Mouse (Mus musculus) urinary bladder, adult 18-20 months (tissue): ENCODE results near the gene Nrap.
A peak's percentile ranks its signal among the peaks of the same experiment; 100 is the strongest.
"Not testable (repeated sequence)": the region's sequence is repeated elsewhere in the genome, so short reads cannot be mapped to it uniquely, and the experiment has no call there.

Experiments
- DNase-seq, 2 experiments: peaks; one replicate each; pipeline ENCODE4 v3.0.0; 2022; ENCODE audit warnings: low spot score in 2 of 2, mixed read lengths in 2 of 2

Gene Nrap

DNA sequence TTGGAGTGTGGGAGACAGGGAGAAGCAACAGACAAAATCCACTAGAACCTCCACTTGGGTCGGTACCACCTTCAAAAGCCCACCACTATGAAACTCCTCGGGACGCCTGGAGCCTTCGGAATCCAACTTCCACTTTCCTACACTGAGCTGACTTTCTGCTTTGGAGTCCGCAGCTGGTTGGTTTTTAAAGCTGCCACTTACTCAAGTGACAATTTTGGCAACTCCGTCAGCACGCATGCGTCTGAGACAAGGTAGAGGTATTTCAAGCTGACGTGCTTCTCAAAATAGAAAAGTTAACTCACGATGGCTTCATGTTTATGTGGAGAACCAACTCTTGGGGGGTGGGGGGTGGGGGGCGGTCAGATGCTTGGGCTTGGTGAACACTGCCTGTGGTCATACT, at the start of gene Nrap:
TSS of gene Nrap (minus strand) at position 159 of the 400 bp plus-strand sequence.
- no peak for DNase-seq

- no peak for DNase-seq
Observed at GRCm38 (mm10) chr19:56439072-56439434, 49.2 kb upstream of the Nrap start.

DNA sequence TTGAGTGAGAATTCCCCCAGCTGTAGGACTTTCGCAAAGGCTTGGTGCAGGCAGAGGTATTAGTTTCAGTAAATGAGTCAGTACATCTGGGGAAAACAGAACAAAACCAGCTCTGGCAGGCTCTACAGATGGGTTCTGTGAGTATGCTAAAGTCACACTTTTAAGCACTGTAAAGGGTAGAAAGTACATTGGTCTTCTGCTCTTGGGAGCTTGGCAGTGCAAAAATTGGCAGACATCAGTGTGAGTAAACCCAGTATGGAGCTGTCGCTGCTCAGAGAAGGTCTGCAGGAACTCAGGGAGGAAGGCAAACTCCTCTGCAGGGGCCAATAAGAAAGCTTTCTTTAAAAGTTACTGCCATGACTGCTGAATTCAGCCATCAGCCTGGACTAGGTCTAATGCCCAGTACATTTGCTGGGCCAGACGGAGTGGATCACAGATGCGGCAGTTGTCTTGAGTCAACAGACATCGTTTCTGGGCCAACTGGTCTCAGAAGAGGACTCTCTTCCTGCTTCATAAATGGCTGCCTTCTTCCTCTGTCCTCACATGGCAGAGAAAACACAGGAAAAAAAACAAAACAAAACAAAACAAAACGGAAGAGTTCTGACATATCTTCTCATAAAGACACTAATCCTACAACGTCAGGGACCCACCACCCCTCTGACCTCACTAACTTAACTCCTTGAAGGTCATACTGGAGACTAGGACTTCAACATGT, 48.7 kb upstream of the Nrap start:
- DNase-seq, result no peak

GRCm38 (mm10) chr19:56436380-56436779, 46.5 kb upstream of the Nrap start:
- DNase-seq, result no peak

DNA sequence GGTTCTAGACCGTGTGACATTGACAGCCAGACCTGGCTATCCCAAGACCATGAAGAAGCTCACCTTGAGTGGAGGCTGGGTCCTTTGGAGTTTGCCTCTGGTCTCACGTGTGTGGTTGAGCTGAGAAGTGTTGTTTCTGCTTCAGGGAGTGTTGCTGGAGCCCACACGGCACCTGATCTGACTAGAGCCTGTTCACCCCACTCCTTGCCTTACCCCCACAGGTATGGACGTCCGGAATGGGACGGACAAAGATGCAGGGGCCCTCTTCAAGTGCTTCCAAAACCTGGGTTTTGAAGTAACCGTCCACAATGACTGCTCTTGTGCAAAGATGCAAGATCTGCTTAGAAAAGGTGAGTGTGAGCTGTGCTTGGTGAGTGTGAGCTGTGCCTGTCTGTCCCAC, 43.7 kb upstream of the Nrap start:
- DNase-seq, result no peak

- no peak for DNase-seq
Observed at GRCm38 (mm10) chr19:56432706-56433105, 42.9 kb upstream of the Nrap start.

- DNase-seq, result no peak
Observed at GRCm38 (mm10) chr19:56430369-56430768, 40.5 kb upstream of the Nrap start.

- no peak for DNase-seq
Observed at GRCm38 (mm10) chr19:56425492-56425891, 35.7 kb upstream of the Nrap start.

- no peak for DNase-seq
Observed at GRCm38 (mm10) chr19:56424606-56425395, 35.0 kb upstream of the Nrap start.

DNA sequence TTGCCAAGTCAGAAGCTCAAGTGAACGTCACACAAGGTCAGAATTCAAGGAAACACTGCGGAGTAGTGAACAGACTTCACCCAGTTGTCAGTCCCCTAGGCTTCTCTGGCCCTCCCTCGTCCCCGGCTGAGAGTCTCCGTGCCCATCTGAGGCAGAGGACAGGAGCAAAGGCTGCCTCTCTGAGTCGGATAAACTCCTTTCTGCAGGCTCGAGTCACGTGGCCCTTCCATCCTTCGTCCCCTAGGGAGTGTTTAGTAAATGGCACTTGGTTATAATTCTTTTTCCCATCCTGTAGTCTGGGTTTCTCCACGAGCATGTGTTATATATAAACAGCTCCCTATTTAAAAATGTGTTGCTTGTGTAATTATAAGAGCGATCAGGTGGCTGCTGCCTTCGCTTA, 33.5 kb upstream of the Nrap start:
- DNase-seq, result no peak

DNA sequence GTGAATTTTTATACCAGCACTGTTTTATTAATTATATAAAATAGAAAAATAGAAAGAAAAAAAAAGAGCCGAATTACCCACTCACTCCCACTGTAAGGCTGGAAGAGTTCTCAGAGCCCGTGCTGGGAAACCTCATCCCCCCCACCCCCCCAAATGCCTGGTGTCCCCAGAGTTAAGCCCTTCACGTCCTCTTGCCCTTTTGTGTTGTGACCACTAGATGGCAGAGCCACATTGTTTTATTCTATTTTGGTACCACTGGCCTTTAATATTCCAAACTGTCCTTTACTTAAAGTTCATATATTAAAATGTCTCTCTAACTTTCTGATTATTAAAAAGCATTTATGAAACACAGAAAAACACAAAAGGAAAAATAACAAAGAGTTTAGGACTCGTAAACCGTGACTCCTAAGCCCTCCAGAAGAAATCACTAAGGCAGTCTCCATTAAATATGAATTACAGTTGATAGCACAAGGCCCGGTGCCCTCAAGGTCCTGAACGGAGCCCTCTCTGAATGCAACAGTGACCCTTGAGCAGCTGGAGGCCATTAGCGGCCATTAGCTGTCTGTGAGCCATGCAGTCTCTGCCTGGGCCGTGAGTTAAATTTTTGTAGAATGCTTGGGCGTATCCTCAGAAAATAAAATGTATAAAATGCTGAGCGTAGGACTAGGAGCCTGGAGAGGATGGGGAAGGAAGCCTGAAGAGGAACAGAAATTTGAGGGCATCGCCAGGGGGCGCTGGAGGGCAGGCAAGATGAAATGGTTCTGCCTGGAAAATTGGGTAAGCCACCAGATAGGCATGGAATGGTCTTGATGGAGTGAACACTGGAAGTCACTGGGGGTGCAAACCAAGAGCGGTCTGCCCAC, 32.9 kb upstream of the Nrap start:
- peak; percentile 75 to 77 for DNase-seq

- no peak for DNase-seq
Observed at GRCm38 (mm10) chr19:56420345-56420744, 30.5 kb upstream of the Nrap start.

DNA sequence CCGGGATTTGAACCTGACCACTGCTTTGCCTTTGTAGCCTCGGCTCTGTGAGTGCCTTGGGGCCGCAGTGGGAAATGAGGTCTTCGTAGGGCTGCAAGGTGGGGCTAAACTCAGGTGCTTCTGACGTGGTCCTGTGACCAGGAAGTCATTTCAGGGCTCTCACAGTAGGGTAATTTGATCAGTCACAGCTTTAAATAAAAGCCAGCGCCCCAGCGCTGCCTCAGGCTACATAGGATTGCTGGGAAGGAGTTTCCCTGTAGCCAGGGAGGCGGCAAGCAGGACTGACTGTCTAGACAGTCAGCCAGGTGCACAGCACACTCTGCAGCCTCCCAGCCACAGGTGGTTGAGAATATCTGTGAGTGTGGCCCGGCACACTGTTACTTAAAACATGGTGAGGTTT, 29.6 kb upstream of the Nrap start:
- DNase-seq, result no peak

DNA sequence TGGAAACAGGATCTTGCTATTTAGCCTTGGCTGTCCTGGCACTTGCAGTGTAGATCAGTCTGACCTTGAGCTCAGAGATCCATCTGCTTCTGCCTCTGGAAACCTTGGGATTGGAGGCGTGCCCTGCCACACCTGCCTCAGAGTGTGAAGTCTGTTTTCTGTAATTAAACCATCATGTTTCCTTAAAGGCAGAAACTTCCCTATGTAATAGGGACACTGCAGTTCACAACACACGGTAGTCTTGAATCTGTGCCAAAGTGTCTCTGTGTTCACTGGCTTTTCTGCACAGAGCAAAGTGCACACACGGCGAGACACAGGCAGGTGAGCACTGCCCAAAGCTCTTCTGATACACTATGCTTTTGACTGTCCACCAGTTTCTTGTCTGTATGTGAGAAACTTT, 28.6 kb upstream of the Nrap start:
- no peak for DNase-seq

- not testable (repeated sequence) for DNase-seq
Observed at GRCm38 (mm10) chr19:56409884-56410283, 20.0 kb upstream of the Nrap start.

DNA sequence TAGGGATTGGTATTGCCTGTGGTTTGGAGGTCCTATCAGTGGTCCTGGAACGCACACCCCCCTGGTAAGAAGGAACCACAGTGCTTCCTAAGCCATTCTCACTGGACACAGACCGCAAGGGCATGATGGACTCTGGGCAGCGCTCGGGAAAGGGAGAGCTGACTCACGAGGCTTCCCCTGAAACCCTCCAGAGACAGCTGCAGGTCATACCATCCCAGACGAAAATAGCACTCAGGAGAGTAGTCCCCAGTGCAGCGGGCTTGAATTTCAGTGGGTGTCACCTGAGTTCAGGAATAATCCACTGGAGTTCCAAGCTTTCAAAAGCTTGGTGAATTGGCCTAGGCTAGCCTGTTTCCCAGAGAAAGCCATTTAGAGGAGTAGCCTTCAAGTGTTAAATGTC, 16.7 kb upstream of the Nrap start:
- no peak for DNase-seq

DNA sequence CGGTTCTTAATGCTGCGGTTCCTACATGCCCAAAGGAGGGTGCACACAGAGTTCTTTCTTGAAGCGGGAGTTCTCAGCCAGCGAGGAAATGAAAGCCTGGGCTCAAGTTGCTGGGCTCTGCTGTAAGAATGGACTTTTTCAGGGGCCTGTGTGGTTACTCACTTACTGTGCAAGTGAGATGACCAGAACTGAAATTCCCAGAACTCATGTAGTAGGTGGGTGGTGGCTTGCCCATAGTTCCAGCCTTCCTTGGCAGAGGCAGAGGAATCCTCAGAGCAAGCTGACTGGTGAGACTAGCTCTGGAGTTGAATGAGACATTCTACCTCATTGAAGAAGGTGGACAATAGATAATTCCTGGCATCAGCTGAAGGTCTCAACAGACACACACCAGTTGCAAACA, 16.0 kb upstream of the Nrap start:
- DNase-seq, result no peak

GRCm38 (mm10) chr19:56401864-56402263, 12.0 kb upstream of the Nrap start:
- no peak for DNase-seq

GRCm38 (mm10) chr19:56400200-56400599, 10.4 kb upstream of the Nrap start:
- peak; percentile 78 to 79 for DNase-seq

DNA sequence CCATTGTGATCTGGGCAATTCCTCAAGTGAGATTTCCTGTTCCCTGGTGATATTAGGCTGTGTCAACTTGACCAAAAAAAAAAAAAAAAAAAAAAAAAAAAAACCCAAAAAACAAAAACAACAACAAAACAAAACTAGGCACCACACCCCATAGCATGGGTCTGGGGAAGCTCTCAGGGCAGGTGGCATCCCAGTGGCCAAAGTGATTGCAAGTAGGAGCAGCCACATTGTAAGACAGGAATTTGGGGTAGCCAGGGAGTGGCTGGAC, 8.6 kb upstream of the Nrap start:
- DNase-seq, result no peak

GRCm38 (mm10) chr19:56397663-56398527, 8.1 kb upstream of the Nrap start:
- no peak for DNase-seq
